Mouse (Mus musculus) left cerebral cortex, adult 18-20 months (tissue): ENCODE measurements around the gene Bcl6b. TPM values are rescaled to one million over a fixed set of nuclear protein-coding genes. Genes with fewer than 3 reads are reported as not detected.

Source experiments
- DNase-seq, 2 experiments: peaks; one replicate each; pipeline ENCODE4 v3.0.0; 2021 to 2022; ENCODE audit warnings: low spot score in 2 of 2, mixed read lengths in 1 of 2
- microRNA-seq, 2 experiments: library from miRNA; unstranded; fragments of <30 nt; microRNA quantifications; one replicate each; pipeline ENCODE4 v1.2.0; 2021
- total RNA-seq, 2 experiments: library from RNA; stranded (reverse); gene quantifications; 2 replicates each; pipeline ENCODE4 v1.2.3; 2021

Bcl6b gene
- total RNA-seq, 2 experiments from 2014 or later = 1.2 to 3.2 TPM

DNA sequence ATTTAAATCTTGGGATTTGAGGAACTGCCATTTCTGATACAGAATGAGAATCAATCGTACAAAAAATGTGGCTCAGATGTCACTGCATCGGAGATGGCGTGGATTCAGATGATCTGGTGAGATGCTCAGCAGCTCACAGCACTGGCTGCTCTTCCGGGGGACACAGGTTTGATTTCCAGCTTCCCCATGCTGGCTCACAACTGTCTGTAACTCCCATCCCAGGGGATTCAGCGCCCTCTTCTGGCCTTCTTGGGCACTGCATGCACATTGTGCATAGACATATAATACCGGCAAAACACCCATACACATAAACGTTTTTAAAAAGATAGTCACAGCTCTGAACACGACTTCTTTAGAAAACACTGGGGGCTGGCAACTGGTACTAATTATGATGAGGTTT is 52.0 kb downstream of the Bcl6b start:
- DNase-seq = no peak

DNA sequence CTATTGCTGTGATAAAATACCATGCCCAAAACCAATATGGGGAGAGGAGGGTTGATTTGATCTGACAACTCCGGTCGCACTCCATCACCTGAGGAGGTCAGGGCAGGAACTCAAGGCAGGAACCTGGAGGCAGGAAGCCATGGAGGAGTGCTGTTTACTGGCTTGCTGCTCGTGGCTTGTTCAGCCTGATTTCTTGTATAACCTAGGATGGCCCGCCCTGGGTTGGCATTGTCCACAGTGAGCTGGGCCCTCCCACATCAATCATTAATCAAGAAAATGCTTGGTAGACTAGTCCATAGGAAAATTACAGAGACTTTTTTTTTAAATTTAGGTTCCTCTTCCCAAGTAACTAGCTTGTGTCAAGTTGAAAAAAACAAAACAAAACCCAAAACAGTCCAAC is 55.1 kb downstream of the Bcl6b start:
- no peak for DNase-seq

Small RNA genes within 50 kb of the gene (microRNA-seq; reads per million reads assigned to microRNA genes)
- gene Mir195a (6,355 to 6,504 reads per million in 2 experiments), gene Mir497 (0 reads per million in 2 experiments), gene Mir497b (0 reads per million in 2 experiments)

Other genes starting within 250 kb of the Bcl6b start
- gene Ctdnep1, start 248.6 kb downstream of the Bcl6b start, total RNA-seq = 100 to 1,000 TPM; 111 to 121 TPM
- gene Elp5, start 247.3 kb downstream of the Bcl6b start, total RNA-seq = 10 to 100 TPM; 78.8 to 87.3 TPM
- 100 to 1,000 TPM; 231 to 236 TPM for gene Gabarap, start 238.7 kb downstream of the Bcl6b start, total RNA-seq
- 10 to 100 TPM; 52.6 to 53.8 TPM for gene Phf23, start 234.0 kb downstream of the Bcl6b start, total RNA-seq
- 10 to 100 TPM; 28.6 to 32.9 TPM for gene Dvl2, start 229.2 kb downstream of the Bcl6b start, total RNA-seq
- 10 to 100 TPM; 55.6 to 57.9 TPM for gene Acadvl, start 214.4 kb downstream of the Bcl6b start, total RNA-seq
- 100 to 1,000 TPM; 718 to 731 TPM for gene Dlg4, start 212.9 kb downstream of the Bcl6b start, total RNA-seq
- 1 to 10 TPM; 2.2 to 3.8 TPM for gene Asgr1, start 175.7 kb downstream of the Bcl6b start, total RNA-seq
- gene Asgr2, start 137.2 kb downstream of the Bcl6b start, total RNA-seq = not detected
- gene Mgl2, start 99.5 kb downstream of the Bcl6b start, total RNA-seq = 1 to 10 TPM; 1.0 TPM
- gene Clec10a, start 73.6 kb downstream of the Bcl6b start, total RNA-seq = 1 to 10 TPM; 2.6 to 4.0 TPM
- gene Slc16a11, start 17.0 kb downstream of the Bcl6b start, total RNA-seq = 10 to 100 TPM; 34.2 to 35.5 TPM
- gene Slc16a13, start 8.7 kb downstream of the Bcl6b start, total RNA-seq = 1 to 10 TPM; 5.2 to 8.0 TPM
- gene 0610010K14Rik, start 8.1 kb upstream of the Bcl6b start, total RNA-seq = 10 to 100 TPM; 44.6 to 47.2 TPM
- 1 to 10 TPM; 3.0 to 4.8 TPM for gene Gm21988, start 10.0 kb upstream of the Bcl6b start, total RNA-seq
- gene Rnasek, start 10.0 kb upstream of the Bcl6b start, total RNA-seq = 100 to 1,000 TPM; 269 to 280 TPM
- gene Alox12, start 25.6 kb upstream of the Bcl6b start, total RNA-seq = under 1 TPM; 0.44 to 0.47 TPM
- under 1 TPM; 0.19 to 0.40 TPM for gene Alox12e, start 92.8 kb upstream of the Bcl6b start, total RNA-seq
- not detected for gene Alox15, start 122.2 kb upstream of the Bcl6b start, total RNA-seq
- gene Pelp1, start 180.2 kb upstream of the Bcl6b start, total RNA-seq = 10 to 100 TPM; 33.1 to 34.6 TPM
- 10 to 100 TPM; 68.1 to 76.7 TPM for gene Arrb2, start 202.8 kb upstream of the Bcl6b start, total RNA-seq
- 10 to 100 TPM; 13.9 to 15.4 TPM for gene Med11, start 222.1 kb upstream of the Bcl6b start, total RNA-seq
- 1 to 10 TPM in 1 of 2 experiments, under 1 TPM in 1; 0.23 to 1.4 TPM for gene Zmynd15, start 229.6 kb upstream of the Bcl6b start, total RNA-seq
- gene Cxcl16, start 230.2 kb upstream of the Bcl6b start, total RNA-seq = 1 to 10 TPM in 1 of 2 experiments, under 1 TPM in 1; 0.42 to 1.4 TPM